Mouse (Mus musculus): ENCODE measurements around the gene Klhl20. TPM values are rescaled to one million over a fixed set of nuclear protein-coding genes. Genes with fewer than 3 reads are reported as not detected.

Gene Klhl20
- polyA plus RNA-seq, 1 experiment: not detected

GRCm38 (mm10) chr1:161143216-161143615 is 11.9 kb upstream of the Klhl20 start:
- WGBS: 23% methylated on average over 7 of the region's 7 CpGs
- peak overlapping the region; percentile 9; the same call in 1 of the 2 replicates for H3K27ac ChIP-seq (ENCODE audit: insufficient read depth, low read depth, low read length)
- peak overlapping the region; percentile 63 for H3K4me3 ChIP-seq (ENCODE audit: insufficient read depth, low read depth, low read length)
- H3K4me1 ChIP-seq (ENCODE audit: control insufficient read depth, insufficient read depth, low read length): no peaks in the 10 kb centered on the region
- TF ChIP-seq CTCF (IDR thresholded peaks at IDR 0.05; ENCODE audit: insufficient read depth, low read depth, low read length): no peak
- TF ChIP-seq POLR2A (IDR thresholded peaks at IDR 0.05; ENCODE audit: insufficient read depth, low read depth, low read length): no peak

DNA sequence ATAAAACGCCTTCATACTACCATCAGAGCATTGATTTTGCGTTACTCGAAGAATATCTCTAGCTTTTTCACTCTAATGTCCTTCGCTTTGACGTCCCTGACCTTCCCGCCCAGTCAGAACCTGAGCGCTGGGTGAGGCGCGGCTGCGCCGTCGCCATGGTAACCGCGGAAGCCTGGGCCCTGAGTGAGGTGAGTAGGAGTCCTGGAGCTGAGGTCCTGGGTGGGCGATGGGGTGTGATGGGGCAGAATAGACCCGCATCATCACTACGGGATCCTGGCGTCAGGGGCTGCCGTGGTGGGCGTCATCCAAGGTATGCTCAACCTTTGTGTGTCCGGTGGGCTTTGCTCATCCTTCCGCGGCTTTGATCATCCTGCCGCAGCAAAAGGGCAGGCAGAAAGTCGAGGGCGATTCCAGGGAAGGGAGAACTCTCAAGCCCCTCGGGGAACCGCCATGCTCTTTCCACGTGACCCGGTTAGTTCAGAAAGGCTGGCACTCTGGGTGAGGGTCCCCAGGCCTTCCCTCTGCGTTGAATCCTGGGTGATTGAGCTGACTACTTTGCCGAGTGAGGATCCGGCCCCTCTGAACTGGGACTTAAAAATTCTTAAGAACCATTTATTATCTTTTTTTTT is 11.3 kb upstream of the Klhl20 start, which contains the start of gene Ankrd45:
Gene Ankrd45, plus strand, starts transcription at position 161 of the 629 bp plus-strand sequence.
- H3K4me1 ChIP-seq (ENCODE audit: control insufficient read depth, insufficient read depth, low read length): no peaks in the 10 kb centered on the region
- H3K27ac ChIP-seq (ENCODE audit: insufficient read depth, low read depth, low read length): peak within 1 kb of the TSS; percentile 59
- TF ChIP-seq CTCF (IDR thresholded peaks at IDR 0.05; ENCODE audit: insufficient read depth, low read depth, low read length) (no peak), POLR2A (IDR thresholded peaks at IDR 0.05; ENCODE audit: insufficient read depth, low read depth, low read length) (peak; percentile 32; the same call in 1 of the 2 replicates)
- 3% methylated on average over 33 of the region's 33 CpGs for WGBS
- peak within 1 kb of the TSS; percentile 63 for H3K4me3 ChIP-seq (ENCODE audit: insufficient read depth, low read depth, low read length)

- WGBS: 89% methylated on average over 9 of the region's 9 CpGs
- no peak overlapping the region for H3K4me3 ChIP-seq (ENCODE audit: insufficient read depth, low read depth, low read length)
- H3K27ac ChIP-seq (ENCODE audit: insufficient read depth, low read depth, low read length): no peak overlapping the region
- TF ChIP-seq POLR2A (IDR thresholded peaks at IDR 0.05; ENCODE audit: insufficient read depth, low read depth, low read length) (no peak), CTCF (IDR thresholded peaks at IDR 0.05; ENCODE audit: insufficient read depth, low read depth, low read length) (no peak)
- H3K4me1 ChIP-seq (ENCODE audit: control insufficient read depth, insufficient read depth, low read length): no peaks in the 10 kb centered on the region
Measured at GRCm38 (mm10) chr1:161140026-161140762, 8.9 kb upstream of the Klhl20 start.

- no peak overlapping the region for H3K4me3 ChIP-seq (ENCODE audit: insufficient read depth, low read depth, low read length)
- H3K4me1 ChIP-seq (ENCODE audit: control insufficient read depth, insufficient read depth, low read length): no peaks in the 10 kb centered on the region
- no peak for TF ChIP-seq CTCF (IDR thresholded peaks at IDR 0.05; ENCODE audit: insufficient read depth, low read depth, low read length)
- 87% methylated on average over 2 of the region's 2 CpGs for WGBS
- H3K27ac ChIP-seq (ENCODE audit: insufficient read depth, low read depth, low read length): no peak overlapping the region
Measured at GRCm38 (mm10) chr1:161139496-161139895, 8.2 kb upstream of the Klhl20 start.

GRCm38 (mm10) chr1:161126461-161126860 is 4.8 kb downstream of the Klhl20 start:
- Histone ChIP-seq H3K4me3 (ENCODE audit: insufficient read depth, low read depth, low read length) (no peak overlapping the region), H3K27ac (ENCODE audit: insufficient read depth, low read depth, low read length) (no peak overlapping the region), H3K4me1 (ENCODE audit: control insufficient read depth, insufficient read depth, low read length) (peaks cover 9% of the 10 kb centered on the region)
- WGBS: 79% methylated on average over 1 of the region's 1 CpGs
- no peak for TF ChIP-seq POLR2A (IDR thresholded peaks at IDR 0.05; ENCODE audit: insufficient read depth, low read depth, low read length)
- no peak for TF ChIP-seq CTCF (IDR thresholded peaks at IDR 0.05; ENCODE audit: insufficient read depth, low read depth, low read length)

DNA sequence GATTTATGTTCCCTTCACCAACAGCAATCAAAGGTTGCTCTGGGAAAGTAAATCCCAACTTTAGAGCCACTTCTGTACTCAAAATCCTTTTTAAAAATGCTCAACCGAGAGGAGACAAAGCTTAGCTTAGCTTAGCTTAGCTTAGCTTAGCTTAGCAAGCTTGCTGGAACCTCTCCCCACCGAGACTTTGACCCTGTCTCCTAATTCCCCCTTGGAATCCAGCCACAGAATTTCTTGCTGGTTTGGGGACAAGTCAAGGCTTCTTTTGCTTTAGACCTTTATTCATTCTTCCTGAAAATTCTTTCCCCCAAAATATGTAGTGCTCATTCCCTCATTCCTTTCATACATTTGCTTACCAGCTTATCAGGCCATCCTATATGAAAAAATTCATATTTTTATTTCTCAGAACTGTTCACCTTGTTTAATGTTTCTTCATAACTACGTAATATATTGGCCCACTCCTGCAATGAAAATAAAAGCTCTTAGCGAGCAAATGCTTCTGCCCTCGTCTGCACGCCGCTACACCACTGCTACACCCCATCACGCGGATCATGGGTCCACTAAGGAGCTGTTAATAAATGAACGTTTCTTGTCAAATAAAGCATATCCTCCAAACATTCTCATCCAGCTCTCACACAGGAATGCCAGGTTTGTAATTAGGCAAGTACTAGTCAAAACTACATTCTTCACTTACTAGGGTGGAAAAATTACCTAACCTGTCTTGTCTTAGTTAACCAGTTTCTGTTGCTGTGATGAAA is 8.5 kb downstream of the Klhl20 start:
- Histone ChIP-seq H3K4me1 (ENCODE audit: control insufficient read depth, insufficient read depth, low read length) (peaks cover 7% of the 10 kb centered on the region), H3K27ac (ENCODE audit: insufficient read depth, low read depth, low read length) (no peak overlapping the region), H3K4me3 (ENCODE audit: insufficient read depth, low read depth, low read length) (no peak overlapping the region)
- no peak for TF ChIP-seq POLR2A (IDR thresholded peaks at IDR 0.05; ENCODE audit: insufficient read depth, low read depth, low read length)
- no peak for TF ChIP-seq CTCF (IDR thresholded peaks at IDR 0.05; ENCODE audit: insufficient read depth, low read depth, low read length)
- WGBS: 85% methylated on average over 10 of the region's 10 CpGs

- H3K4me1 ChIP-seq (ENCODE audit: control insufficient read depth, insufficient read depth, low read length): peaks cover under 1% of the 10 kb centered on the region; the same call in 1 of the 2 replicates
- H3K4me3 ChIP-seq (ENCODE audit: insufficient read depth, low read depth, low read length): no peak overlapping the region
- H3K27ac ChIP-seq (ENCODE audit: insufficient read depth, low read depth, low read length): no peak overlapping the region
- TF ChIP-seq CTCF (IDR thresholded peaks at IDR 0.05; ENCODE audit: insufficient read depth, low read depth, low read length): no peak
- TF ChIP-seq POLR2A (IDR thresholded peaks at IDR 0.05; ENCODE audit: insufficient read depth, low read depth, low read length): no peak
Measured at GRCm38 (mm10) chr1:161114591-161114990, 16.7 kb downstream of the Klhl20 start.

GRCm38 (mm10) chr1:161109216-161109615 is 22.1 kb downstream of the Klhl20 start:
- 67% methylated on average over 8 of the region's 8 CpGs for WGBS
- Histone ChIP-seq H3K4me3 (ENCODE audit: insufficient read depth, low read depth, low read length) (no peak overlapping the region), H3K4me1 (ENCODE audit: control insufficient read depth, insufficient read depth, low read length) (peaks cover 4% of the 10 kb centered on the region), H3K27ac (ENCODE audit: insufficient read depth, low read depth, low read length) (no peak overlapping the region)
- TF ChIP-seq POLR2A (IDR thresholded peaks at IDR 0.05; ENCODE audit: insufficient read depth, low read depth, low read length): no peak
- no peak for TF ChIP-seq CTCF (IDR thresholded peaks at IDR 0.05; ENCODE audit: insufficient read depth, low read depth, low read length)

- TF ChIP-seq CTCF (IDR thresholded peaks at IDR 0.05; ENCODE audit: insufficient read depth, low read depth, low read length) (no peak), POLR2A (IDR thresholded peaks at IDR 0.05; ENCODE audit: insufficient read depth, low read depth, low read length) (no peak)
- Histone ChIP-seq H3K27ac (ENCODE audit: insufficient read depth, low read depth, low read length) (no peak overlapping the region), H3K4me3 (ENCODE audit: insufficient read depth, low read depth, low read length) (no peak overlapping the region), H3K4me1 (ENCODE audit: control insufficient read depth, insufficient read depth, low read length) (no peaks in the 10 kb centered on the region)
- WGBS: 71% methylated on average over 1 of the region's 1 CpGs
Measured at GRCm38 (mm10) chr1:161103842-161104241, 27.5 kb downstream of the Klhl20 start.

Data from olfactory bulb, adult 2 months (tissue).